Mouse (Mus musculus) ES-E14 (cell line): ENCODE measurements around the gene Rnf151.

ENCODE experiments used
- CHD2 ChIP-seq: IDR thresholded peaks from 2 replicates; pipeline ENCODE4 v1.6.1; 2014; ENCODE audit warnings: mild to moderate bottlenecking, low read depth, low read length, inconsistent platforms
- ZC3H11A ChIP-seq: IDR thresholded peaks from 2 replicates; pipeline ENCODE4 v1.6.1; 2012; ENCODE audit warnings: low read depth, mild to moderate bottlenecking, inconsistent platforms, low read length, borderline replicate concordance
- ZNF384 ChIP-seq: IDR thresholded peaks from 2 replicates; pipeline ENCODE4 v1.6.1; 2012; ENCODE audit warnings: low read depth, low read length, inconsistent platforms

- TF ChIP-seq ZNF384 (no peak), ZC3H11A (no peak), CHD2 (no peak)
These were observed 29.1 kb upstream of the Rnf151 start for GRCm38 (mm10) chr17:24746986-24747385.
